Mouse (Mus musculus) spleen, postnatal 10 days (tissue): Measurements from ENCODE around the gene Olfr522.

Source experiments
- DNase-seq, 2 experiments: peaks; one replicate each; pipeline ENCODE4 v3.0.0; 2021 to 2022; ENCODE audit warnings: low spot score in 2 of 2

Olfr522 gene

DNA sequence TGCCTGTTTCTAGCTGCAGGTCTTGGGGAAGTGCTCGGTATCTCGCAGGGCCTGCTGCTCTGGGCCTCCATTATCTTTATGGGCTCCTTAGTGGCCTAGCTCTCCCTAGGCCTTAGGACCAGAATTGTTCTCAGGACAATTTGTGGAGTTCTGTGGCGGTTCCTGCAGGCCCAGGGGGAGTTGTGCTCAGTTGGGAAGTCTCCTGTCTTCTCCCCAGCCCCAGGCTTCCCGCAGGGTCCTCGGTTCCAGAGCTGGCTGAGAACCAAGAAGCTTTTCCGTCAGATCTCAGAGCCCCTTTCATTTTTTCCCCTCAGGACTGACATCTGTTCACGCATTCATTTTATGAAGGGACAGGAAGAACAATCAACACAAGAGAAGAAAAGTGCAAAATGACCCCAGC lies at the start of gene Olfr522:
Olfr522 (minus strand) TSS at position 101 of the 400 bp plus-strand sequence.
- DNase-seq = no peak

DNA sequence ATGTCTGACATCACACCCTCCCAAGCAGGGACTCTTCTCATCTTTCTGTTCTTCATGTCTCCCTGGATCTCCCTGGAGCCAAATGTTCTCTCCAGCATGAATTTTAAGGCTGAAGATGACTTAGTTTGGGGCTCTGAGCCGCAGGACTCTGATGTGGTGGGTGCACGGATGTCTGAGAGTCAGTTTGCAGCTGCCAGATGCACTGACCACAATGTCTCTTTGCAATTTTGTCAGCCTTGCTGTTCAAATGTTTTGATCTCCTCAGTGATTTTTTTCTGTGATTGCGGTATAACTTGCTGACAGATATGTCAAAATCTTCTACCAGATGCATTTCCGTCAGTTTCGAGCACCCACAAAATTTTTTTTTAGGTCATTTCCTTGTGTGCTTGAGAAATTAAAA lies 49.3 kb upstream of the Olfr522 start:
- no peak for DNase-seq

DNA sequence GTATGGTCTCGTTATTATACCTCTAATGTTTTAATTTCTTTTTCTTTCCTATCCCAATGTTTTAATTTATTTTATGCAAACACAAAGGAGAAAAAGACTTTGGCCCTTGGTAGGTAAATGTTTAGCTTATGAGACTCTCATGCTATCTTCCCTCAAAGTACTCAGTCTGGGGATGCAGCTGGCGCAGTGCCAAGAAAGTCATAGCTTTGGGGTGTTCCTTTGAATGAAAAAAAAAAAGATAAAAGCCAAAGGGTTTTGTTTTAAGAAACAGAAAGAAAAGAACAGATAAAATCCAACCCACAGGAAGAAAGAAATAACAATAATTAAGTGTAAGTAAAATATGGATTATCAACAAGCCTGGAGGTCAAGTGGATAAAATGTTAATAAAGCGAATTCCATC lies 44.1 kb upstream of the Olfr522 start:
- peak in 1 of 2 experiments; percentile 42 for DNase-seq

DNA sequence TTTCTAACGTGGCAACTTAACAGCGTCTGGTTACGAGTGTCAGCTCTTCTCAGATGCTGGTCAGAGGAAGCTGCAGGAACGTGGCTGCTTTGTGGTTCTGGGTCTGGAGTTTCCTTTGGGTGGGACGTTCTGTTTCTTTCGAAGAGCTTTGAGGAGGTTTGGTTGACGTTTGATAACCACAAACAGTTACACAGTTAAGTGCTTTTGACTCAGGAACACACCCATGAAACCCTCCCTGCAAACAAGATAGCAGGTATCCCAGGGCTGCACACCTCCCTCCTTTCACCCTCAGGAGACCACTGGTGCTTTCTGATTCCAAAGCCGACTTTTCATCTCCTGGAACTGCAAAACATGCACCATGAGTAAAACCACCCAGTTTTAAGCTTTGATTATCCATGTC lies 43.6 kb upstream of the Olfr522 start:
- no peak for DNase-seq

DNA sequence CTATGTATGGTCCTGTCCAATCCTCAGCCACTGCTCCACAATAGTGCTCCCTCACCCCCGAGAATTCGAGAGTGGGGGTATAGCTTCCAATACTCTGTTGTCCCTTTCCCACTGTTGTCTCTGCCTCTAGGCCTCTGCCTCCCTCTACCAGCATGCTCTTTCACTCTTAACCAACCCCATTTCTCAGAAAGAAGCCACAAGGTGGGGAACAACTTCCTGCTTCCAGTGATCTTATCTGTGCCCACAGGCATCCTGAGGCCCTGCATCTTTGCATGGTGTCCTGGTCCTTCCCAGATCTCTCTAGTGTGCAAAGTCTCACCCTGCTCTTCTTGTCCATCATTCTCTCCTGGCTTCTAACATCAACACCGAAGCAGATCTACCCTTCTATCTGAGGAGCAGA lies 42.3 kb upstream of the Olfr522 start:
- no peak for DNase-seq

DNA sequence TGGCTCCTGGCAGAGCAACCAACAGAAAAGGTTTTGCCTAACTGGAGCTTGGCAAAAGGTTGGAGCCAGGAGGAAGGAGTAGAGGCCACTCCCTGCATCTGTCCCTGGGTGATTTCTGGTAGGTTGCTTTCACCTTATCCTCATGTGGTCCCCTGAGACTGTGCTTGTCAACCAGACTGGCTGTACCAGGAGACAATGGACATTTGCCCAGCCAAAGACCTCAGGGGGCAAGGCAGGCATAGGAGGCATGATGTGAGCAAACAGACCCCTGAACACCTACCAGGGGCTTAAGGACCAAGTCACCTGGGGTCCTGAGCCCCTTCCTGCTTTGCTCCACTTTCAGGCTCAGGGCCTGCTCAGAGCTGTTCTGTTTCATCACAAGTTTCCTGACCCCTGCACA lies 41.3 kb upstream of the Olfr522 start, which contains the start of gene Olfr524:
Olfr524 (minus strand) TSS at position 101 of the 400 bp plus-strand sequence.
- no peak for DNase-seq

DNA sequence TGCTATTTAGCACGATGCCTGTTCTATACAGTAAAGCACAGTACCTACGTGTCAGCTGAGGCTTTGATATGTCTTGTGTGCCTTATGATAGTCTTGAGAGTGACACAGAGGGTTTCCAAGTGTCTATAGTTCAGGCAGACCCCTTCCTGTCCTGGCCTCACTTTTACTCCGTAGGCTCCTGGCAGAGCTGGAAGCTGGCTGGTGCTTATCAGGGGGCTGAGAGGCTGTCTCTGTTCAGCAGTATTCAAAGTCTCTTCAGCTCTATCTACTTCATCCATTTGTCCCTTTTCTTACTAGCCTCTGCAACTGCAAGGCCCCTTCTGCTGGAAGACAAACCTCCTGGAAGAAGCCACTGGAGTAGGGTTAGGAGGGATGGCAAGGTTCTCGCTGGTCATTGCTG lies 36.5 kb upstream of the Olfr522 start:
- DNase-seq = no peak

DNA sequence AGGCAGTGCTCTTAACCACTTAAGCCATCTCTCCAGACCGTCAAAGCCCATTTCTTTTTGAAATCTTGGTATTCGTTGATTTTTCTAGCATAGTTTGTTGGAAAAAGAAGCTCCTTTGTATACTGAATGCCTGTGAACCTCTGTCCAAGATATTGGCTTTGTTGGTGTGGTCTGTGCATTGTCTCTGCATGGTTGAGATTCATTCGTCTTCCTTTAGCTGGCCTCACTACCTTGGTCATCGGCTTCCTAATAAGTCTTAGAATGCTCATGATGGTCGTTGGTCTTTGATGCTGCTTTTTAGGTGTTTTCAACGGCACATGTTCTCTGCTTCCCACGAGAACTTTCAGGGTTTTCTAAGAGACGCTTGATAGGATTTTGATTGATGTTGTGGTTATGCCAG lies 31.4 kb upstream of the Olfr522 start:
- no peak for DNase-seq

DNA sequence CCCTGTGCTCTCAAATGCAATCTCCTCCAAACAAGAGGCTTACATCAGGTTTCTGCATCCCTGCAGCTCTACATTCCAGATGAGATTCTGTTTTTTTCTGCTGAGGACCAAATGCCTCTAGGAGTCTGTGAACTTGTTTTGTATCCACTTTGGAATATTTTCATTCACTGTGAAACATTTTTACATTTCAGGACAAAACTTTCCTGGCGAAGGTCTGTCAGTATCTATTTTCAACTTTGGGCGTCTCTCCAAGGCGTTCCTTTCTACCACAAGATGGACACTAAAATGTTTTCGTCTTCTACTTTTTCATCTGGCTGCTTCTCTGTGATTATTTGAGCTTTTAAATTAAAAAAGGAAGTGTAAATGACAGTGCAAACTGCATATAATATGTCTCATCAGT lies 29.5 kb upstream of the Olfr522 start:
- DNase-seq = no peak

DNA sequence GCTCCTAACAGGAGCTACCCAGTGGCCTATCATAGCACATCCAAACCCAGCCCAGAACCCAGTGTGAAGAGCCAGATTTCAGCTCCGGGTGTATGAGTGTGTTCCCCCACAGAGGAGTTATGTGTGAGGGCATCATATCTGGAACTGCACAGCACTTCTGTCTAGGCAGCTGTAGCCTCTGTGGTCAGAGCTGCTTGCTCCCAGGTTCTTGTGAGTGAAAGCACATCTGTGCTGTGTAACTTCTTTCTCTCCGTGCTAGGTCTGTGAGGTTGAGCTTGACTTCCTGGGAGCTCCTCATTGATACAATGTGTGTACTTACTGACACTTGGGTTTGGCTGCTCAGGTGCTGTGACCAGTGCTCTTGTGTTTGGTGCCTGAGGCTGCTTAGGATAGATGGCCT lies 28.3 kb upstream of the Olfr522 start:
- no peak for DNase-seq

DNA sequence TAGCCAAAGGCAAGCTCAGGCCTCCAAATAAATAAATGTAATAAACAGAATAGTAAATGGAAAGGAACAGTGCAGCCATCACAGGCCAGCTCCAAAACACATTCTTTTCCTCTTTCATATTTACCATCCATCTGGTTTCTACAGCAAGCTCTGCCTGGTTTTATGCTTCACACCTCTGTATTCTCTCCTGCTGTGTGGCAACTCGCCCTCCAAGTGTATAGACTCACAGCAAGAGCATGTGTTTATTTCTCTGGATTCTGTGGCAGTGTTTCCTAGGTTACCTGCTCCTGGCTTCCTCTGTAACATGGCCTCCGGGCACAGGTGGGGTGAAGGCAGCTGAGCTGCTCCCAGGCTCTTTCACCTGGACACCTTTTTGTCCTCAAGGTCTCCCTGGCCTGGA lies 27.9 kb upstream of the Olfr522 start:
- no peak for DNase-seq

DNA sequence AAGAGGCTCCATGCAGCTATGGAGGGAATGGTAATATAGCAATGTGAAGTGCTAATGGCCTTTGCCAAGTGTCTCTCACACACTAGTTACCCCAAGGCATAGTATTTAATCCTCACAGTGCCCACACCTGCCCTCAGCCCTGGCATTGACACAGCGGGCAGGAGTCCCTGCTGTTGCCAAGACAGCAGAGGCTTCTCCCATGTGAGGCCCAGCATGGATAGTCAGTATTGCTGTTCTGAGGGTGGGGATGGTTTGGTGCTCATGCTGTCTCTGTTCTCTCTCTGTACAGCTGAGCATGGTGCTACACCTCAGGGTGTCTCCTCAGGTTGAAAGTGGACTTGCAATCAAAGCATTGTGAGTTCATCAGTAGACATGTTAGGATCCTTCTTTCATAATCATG lies 25.9 kb upstream of the Olfr522 start:
- no peak for DNase-seq

DNA sequence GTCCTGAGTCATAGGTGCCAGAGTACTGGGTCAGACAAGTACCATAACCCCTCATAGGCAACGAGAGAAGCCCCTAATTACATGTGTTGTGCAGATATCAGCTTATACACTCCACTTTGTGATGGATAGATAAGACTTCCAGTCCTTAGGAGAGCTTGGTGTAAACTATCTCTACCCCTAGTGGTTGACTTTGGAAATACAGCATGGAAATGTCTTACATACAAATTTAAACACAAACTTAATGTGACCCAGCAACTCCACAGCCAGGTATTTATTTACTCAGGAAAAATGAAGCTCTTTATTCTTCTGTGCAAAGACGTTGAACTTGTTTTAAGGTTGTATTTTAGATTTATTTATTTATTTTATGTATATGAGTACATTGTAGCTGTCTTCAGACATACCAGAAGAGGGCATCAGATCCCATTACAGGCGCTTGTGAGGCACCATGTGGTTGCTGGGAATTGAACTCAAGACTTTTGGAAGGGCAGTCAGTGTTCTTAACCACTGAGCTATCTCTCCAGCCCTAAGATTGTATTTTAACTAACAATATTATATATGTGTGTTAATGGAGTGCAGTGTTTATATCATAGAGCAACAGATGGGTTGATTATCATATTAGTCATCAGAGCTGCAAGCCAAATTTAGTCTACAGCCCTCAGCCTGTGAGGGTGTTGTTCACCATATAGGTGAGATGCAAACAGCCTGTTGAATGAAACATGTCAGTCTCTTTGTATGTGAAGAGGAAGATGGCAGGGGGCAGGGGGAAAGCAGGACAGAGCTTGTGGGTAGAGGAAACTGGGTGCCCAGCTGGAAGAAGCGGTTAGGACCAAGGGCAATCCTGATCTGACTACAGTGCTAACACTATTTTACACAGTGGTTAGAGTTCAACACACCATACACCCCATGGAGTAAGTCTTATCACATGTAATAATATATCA lies 24.1 kb upstream of the Olfr522 start:
- DNase-seq = no peak

DNA sequence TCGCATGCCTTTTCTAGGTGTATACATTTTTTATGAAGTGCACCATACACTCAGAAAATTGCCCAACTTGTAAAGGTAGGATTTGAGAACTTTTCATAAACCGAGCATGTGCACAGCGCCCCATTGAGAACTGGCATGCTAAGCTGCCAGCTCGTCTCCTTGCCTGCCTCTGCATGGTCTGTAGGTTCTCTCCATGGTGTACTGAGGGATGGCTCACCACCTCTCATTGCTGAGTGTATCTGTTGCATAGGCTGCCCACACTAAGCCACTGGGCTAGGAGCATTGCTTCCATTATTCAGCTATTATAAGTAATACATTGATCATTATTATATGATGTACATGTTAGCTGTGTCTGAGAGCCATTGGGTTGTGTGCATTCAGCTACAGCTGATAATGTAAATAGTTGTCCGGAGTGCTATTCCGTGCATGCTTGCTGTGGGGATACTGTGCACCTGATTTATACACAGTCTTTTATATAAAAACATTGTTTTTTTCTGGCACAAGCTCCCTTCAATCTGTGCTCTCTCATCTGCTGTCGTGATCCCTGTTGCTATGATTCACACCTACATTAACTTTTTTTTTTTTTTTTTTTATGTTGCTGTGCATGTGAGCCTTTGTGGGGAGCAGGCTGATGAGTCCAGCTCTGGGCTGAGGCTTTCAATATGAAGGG lies 23.3 kb upstream of the Olfr522 start:
- DNase-seq = no peak

DNA sequence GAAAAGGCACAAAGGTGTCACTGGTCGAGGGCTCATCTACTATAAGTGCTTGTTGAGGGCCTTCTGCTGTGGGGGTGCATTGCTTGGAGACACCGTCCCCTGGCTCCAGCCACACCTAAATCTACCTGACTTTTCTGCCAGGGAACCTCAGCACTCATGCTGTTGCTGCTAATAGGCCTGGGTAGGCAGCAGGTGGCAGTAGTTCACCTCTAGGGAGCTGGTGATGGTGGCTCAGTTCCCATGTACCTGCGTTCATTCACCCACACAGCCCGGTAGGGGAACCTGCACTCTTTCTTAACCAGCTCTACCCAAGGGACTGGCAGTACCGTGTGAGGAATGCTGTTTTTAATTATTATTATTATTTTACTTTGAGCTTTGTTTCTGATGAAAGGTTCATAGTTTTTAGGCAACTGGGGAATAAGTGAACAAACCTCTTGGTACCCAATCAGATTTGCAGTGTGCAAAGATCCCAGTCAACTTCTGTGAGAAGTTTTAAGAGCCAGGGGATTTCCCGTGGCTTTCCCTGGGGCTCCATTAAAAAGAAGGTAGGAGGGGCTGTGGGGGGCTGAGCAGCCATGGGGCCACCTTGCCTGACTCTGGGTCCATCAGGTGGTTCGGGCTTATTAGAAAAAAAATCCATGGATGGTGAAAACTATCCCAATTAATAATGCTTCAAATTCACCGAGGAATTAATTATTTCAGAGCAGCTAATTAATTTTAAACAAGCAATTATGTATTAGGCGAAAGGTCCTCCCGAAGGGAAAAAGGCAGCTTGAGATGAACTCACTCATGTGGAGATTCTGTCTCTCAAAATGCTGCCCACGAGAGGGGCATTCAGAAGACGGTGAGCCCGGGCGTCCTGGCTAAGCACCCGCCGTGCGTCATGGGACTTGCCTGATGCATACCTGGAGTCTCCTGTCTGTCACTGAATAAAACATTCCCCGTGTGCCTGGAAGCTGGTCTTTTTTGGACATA lies 22.4 kb upstream of the Olfr522 start:
- DNase-seq = peak in 1 of 2 experiments; percentile 33

DNA sequence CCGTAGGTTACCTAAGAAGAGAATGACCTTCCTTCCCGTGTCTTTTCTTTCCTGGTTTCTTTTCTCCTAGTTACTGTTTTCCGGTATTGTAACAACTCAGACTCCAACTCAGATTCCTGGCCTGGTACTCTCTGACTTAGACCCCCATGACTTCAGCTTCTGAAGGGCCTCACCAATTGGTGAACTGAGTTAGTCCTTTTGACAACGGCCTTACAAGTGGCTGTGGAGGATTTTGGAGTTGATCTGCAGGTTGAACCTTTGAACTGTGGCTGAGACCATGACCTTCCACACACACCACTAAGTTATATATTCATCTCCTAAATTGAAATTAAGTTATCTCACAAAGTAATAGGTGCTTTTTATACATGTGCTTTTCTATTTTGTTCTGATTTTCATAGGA lies 19.6 kb upstream of the Olfr522 start:
- no peak for DNase-seq

DNA sequence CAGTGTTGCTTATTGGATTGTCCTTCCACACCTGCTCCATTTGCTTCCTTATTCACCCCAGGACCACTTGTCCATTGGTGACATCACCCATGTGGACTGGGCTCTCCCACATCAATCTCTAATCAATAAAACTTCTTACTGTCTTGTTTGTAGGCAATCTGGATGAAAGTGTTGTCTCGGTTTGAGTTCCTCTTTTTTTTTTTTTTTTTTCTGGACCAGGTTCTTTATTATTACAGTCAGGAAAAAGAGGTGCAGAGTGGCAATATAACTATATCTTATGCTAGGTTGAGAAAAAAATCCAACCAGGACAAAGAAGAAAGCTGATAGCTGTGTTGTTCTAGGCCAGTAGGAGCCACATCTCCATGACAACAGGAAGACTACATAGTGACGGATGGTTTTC lies 16.1 kb upstream of the Olfr522 start:
- no peak for DNase-seq

DNA sequence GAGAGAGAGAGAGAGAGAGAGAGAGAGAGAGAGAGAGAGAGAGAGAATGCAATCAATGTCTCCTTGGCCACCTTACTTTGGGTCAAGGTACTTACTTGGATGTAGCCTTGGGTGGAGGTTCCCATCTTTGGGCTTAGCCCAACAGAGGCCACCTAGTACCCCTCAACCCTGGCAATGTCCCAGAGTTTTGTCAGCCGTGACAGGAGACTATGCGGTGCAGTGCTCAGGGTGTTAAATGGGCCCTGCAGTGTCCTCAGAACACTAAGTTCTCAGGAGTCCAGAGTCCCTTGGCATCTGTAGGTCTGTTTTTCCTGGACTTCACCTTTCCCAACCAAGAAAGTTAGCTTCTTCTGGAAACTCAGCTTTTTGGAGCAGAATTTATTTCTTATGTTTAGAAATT lies 14.6 kb upstream of the Olfr522 start:
- DNase-seq = no peak

DNA sequence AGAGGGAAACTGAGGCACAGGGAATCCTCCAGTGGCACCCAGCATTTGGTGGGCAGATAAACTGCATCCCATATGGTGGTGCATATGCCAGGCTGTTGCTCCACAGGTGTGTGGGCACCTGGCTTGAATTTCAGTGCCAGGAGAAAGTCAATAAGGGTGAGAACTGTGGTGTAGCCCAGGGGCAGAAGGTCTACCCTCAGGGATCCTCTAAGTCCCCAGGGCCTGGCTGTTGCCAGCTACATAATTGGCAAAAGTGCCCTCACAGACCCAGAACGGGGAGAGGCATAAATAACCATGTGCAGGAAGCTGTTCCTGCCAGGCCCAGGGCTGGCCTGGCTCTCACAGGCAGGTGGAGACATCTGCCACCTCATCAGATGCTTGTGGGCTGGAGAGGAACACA lies 8.4 kb upstream of the Olfr522 start, which contains the start of gene Olfr523:
Olfr523 (plus strand) TSS at position 282 of the 400 bp plus-strand sequence.
- no peak for DNase-seq

DNA sequence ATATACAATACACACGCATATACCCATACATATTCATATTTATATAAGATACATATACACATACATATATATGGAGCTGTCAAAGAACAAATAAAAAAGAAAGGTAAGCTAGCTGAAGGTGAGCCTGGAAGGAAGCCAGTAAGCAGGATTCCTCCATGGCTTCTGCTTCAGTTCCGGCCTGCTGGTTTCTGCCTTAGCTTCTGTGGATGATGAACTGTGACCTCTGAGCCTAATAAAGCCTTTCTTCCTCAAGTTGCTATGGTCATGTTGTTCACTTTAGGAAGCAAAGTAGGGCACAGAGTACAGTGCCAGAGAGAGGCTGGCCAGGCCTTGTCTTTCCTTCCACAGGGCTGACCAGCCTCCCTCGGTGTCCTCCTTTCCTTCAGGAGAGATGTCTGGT lies 6.3 kb upstream of the Olfr522 start:
- no peak for DNase-seq

DNA sequence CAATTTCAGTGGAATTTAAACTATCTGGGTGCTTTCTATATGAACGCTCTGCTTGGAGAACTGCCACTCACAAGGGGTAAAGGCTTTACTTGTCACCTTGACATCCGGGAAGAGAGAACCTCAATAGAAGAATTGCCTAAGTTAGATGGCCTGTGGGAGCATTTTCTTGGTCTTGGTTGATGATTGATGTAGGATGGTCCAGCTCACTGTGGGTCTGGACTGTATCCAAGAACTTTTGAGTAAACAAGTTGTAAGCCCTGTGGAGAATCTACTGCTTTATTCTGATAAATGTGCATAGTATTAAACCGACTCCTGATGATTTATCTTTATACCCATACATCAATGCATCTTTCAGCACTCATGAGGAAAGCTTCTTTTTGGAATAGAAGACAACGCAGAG lies 4.8 kb upstream of the Olfr522 start:
- DNase-seq = no peak

DNA sequence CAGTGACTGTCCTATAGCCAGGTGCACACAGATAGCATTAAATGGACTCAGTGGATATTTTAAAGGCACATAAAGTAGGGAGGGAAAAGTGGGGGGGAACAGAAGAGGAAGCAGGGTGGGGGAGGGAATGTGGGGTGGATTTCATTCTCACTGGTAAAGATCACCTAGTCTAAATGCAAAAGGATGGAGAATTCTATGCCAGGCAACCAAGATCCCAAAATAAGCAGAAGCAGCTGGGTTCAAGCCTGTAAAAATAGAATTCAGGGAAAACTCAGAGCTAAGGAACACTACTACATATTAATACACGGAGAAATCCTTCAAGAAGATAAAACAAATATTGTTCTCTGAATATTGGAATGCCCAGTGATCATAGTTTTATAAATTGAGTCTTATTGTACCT lies 3.4 kb upstream of the Olfr522 start:
- no peak for DNase-seq
